Mouse (Mus musculus) gastrocnemius, postnatal 25 days (tissue): ENCODE results near the gene Mmp21. TPM values are rescaled to one million over a fixed set of nuclear protein-coding genes. Genes with fewer than 3 reads are reported as not detected.
A peak's percentile ranks its signal among the peaks of the same experiment; 100 is the strongest.

Experiments used
- DNase-seq: peaks from one replicate; pipeline ENCODE4 v3.0.0; 2022
- total RNA-seq, 2 experiments: library from RNA; stranded (reverse); gene quantifications; 1 replicate in 1 of 2; 2 replicates in 1 of 2; pipeline ENCODE4 v1.2.3; 2021

The Mmp21 gene
- total RNA-seq, 2 experiments from 2014 or later = not detected

DNA sequence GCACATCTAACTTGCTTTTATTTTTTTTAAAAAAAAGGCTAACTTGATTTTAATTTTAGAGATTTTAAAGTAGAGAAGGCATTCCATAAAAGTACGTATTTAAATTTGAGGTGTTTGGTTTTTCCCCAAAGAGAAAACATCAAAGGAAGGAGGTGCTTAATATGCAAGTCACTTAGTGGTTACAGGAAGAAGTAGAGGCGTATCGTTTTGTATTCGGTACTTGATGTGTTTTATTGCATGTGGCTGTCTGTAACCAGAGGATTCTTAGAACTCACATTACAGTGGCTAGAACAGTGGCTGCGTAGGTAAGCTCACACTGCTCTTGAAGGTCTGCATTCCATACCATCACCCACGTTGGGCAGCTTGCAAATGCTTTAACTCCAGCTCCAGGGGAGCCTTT, 34.1 kb downstream of the Mmp21 start:
- DNase-seq = no peak

DNA sequence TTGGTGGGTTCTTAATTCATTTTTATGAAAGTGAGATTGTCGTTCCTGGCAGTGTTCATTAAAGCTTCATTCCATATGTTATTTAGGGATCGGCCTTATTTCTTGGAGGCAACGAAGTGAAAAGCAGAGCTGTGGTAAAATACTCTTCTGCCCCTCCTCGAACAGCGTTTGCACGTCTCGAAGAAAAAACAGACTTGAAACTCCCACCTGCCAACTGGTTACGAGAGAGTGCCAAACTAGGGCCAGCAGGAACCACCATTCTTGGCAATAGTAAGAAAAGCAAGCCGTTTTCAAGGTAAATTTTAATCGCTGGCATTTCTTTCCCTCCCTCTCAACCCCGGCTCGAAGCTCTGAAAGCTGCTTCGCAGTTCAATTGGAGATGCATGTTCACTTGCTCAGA, 41.0 kb downstream of the Mmp21 start:
- no peak for DNase-seq

DNA sequence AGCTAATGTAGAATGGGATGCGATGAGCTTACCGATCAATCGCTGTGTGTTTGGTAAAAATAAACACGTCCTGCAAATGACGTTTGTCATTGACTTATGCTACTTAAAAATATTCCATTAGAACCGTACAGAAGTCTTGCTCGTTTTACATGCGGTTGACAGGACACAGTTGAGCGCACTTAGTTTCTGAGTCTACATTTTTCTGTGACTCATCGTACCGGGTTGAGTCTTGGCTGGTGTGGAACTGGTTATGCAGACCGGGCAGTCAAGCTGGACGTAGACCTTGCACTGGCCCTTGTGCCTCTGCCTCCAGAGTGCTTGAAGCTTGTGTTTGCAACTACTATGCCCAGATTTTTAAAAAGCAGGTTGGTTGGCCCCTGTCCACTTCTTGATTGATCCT, 41.6 kb downstream of the Mmp21 start:
- no peak for DNase-seq

DNA sequence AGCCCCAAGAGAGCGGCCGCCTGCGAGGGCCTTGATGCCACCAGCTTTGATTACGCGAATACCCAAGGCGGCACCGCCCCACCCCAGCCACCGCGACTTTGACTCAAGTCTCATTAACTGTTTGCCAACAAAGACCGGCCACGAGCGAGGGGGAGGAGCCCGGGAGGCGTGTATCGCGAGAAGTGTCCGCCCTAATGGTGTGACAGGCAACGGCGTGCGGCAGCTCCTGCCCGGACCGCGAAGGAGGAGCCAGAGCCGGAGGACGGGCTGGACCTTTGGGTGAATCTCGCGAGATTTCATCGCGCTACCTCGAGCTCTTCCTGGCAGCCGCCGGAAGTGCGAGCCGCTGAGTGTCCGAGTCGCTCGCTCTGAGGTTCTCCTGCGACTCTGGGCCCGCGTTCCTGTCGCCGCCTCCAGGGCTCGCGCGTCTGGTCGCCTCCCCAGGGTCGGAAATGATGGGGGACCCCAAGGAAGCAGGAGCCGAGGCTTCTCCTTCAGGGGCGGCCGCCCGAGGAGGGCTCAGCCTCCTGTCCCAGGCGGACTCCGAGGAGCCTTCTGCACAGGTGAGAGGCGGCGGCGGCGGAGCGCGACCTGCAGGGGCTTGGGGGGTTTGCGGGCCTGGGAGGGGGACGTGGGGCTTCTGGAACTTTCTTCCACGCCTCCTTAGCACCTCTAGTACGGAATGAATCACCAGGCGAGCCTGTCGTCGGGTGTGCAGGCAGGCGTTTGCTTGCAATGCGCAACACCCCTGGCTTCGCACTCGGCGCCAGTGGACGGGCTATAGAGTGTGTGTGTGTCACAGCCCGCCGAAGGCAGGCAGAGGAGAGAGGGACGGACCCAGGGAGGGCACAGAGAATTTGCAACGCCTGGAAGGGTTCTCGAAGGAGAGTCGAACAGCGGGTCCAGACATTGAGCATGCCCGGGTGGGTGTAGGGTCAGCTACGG, 42.2 kb downstream of the Mmp21 start, which contains the start of gene Edrf1:
Gene Edrf1, plus strand, starts transcription at position 183 of the 945 bp plus-strand sequence.
- peak; percentile 98 for DNase-seq

DNA sequence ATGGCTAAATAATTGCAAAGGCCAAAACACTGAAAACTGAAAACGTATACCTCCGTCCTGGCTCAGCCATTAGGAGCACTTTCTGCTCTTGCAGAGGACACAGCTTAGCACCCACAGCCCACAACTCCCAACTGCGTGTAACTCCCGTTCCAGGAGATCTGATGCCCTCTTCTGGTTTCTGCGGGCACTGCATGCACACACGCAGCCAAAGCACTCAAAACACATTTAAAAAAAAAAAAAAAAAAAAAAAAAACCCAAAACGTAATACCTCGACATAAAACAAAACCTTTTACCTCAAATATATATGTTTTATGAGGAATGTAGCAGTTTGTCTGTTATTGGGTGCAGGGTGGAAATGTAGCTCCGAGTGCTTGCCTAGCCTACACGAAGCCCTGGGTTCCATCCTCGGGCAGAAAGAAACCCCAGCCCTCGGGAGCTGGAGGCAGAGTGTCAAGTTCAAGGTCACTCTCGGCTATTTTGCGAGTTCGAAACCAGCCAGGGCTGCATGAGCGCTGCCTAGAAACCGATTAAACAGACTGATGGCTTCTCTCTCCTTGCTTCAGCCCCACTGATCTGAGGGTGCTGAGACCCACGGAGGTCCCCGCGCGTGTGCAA, 43.0 kb downstream of the Mmp21 start:
- peak; percentile 74 for DNase-seq

DNA sequence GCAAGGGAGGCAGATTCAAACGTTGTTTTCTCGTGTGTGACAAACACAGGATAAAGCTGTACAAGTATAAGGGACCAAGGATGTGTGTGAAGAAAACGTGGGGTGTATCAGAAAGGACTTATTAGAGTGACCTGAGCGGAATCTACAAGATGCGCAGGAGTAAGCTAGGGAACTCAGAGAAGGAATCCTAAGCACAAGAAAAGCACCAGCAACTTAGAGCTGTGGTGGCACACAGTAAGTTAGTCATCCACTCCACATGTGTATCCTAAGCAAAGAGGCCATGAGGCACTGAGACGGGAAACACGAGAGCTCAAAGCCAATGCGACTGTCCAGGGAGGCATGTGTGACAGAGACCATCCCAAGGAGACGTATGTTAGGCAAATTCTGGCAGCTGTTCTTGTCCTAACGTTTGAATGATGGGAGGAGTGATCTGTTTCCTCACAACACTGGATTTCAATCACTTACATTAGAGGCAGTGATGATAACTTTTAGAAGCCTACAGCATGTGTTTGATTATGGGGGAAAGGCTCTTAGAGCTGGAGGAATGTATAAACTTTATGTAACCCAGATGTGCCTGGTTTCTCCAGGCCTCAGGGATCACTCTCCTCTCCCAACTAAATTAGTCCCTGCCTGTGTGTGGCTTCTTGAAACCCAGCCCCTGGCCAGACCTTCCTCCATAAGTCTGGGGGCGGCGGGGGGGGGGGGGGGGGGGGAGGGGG, 44.8 kb downstream of the Mmp21 start:
- DNase-seq = no peak

DNA sequence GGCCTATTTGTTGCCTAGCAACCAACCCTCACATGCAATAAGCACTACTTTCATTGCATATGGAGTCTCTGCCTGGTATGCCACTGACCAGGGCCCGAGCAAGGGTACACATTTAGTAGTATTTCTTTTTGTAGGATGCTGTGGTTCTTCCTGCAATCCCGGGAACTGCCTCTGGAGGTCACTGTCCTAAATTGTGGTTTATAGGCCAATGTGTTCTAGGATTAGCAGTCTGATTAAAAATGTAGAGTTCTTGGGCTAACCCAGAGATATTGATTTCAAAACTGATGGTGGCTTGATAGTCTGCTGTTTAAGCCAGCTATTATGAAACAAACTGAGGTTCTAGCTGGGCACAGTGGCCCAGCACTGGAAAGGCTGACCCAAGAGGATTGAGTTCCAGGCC, 47.4 kb downstream of the Mmp21 start:
- DNase-seq = no peak

DNA sequence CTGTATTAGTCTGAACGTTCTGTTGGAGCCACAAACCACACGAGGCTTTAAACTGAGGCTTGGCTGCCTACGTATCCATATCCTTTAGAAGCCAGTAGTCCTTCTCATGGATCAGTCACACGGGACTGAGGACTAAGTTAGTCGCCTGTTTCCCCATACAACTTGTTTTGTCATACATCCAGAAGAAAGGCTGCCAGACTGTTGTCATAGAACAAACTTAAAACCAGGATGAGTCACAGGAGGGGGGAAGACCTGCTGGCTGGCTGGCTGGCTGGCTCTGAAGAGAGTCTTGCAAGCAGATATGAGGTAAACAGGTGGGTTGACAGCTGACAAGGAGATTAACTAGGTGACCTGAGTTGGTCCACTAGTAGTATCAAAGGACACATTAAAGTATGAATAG, 49.0 kb downstream of the Mmp21 start:
- DNase-seq = no peak

DNA sequence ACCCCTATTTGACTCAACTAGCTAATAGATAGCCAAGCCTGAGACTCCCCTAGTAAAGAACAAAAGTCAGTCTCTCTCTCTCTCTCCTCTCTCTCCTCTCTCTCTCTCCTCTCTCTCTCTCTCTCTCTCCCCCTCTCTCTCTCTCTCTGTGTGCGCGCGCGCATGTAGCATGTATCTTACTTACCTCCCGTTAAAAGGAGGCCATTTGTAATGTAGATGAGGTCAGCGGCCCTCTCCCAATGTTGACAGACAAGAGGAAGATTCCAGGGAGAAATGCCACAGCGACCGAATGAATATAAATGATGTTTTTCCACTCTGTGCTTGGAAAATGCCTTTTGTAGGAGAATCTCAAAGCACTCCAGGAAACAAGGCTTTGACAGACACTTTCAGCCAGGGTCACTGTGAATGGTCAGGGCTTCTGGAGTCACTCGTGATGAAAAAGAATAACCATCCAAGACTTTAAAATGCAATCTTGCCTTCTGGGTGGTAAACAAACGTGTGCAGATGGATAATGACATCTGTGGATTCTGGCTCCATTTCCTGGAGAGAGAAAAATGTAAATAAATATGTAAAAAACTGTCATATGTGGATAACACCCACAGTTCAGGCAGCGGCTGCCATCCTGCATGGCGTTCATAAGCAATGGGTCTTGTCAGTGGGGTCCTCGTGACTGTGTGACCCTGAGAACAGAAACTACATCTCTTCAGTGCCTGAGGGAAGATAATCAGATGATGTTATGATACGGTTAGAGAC, 52.5 kb downstream of the Mmp21 start:
- no peak for DNase-seq

Other genes starting within 250 kb of the Mmp21 start
- not detected for gene Tex36, start 77.9 kb downstream of the Mmp21 start, total RNA-seq
- 1 to 10 TPM; 7.7 to 9.6 TPM for gene Edrf1, start 42.5 kb downstream of the Mmp21 start, total RNA-seq
- 10 to 100 TPM; 55.7 to 62.8 TPM for gene Bccip, start 29.3 kb upstream of the Mmp21 start, total RNA-seq
- gene Uros, start 30.0 kb upstream of the Mmp21 start, total RNA-seq = 10 to 100 TPM; 13.9 to 14.3 TPM
- gene Fank1, start 96.8 kb upstream of the Mmp21 start, total RNA-seq = not detected
- gene Dhx32, start 102.7 kb upstream of the Mmp21 start, total RNA-seq = 10 to 100 TPM; 28.0 to 38.2 TPM